Mouse (Mus musculus): ENCODE data around the gene Lrp8. TPM values are rescaled to one million over a fixed set of nuclear protein-coding genes. Genes with fewer than 3 reads are reported as not detected.

Lrp8 gene
- total and polyA plus RNA-seq, 3 experiments, result 25.2 to 33.2 TPM; not detected in 1

- Histone ChIP-seq H3K4me1 (ENCODE audit: control insufficient read depth in 1 of 2, insufficient read depth in 2 of 2, low read length in 2 of 2) (peaks cover 23 to 36% of the 10 kb centered on the region in 2 experiments), H3K27me3 (ENCODE audit: control insufficient read depth in 1 of 2, insufficient read depth in 2 of 2, low read length in 2 of 2) (no peaks in the 10 kb centered on the region), H3K9ac (ENCODE audit: control insufficient read depth, low read depth, low read length, poor library complexity, severe bottlenecking) (peak overlapping the region; percentile 76), H3K36me3 (ENCODE audit: control insufficient read depth in 1 of 2, insufficient read depth in 2 of 2, low read length in 2 of 2) (peaks cover 0 to 32% of the 10 kb centered on the region in 2 experiments; a peak in 2 of 4 replicates), H3K27ac (ENCODE audit: control insufficient read depth, low read depth, low read length) (peak overlapping the region; percentile 77), H3K4me3 (ENCODE audit: control insufficient read depth in 1 of 2, insufficient read depth in 1 of 2, low read depth in 2 of 2, low read length in 2 of 2) (peak overlapping the region; percentile 80 to 96), H3K79me2 (ENCODE audit: control insufficient read depth, insufficient read depth, low read length, poor library complexity) (peaks cover 3% of the 10 kb centered on the region; the same call in 1 of the 2 replicates), H3K9me3 (replicated peaks; ENCODE audit: insufficient read depth, low read length) (no peaks in the 10 kb centered on the region)
- DNase-seq (ENCODE audit: low read depth, low spot score), result no peak
- TF ChIP-seq TCF12 (IDR thresholded peaks at IDR 0.05; ENCODE audit: low read depth, low read length) (0 out of 2 replicates have a peak, but pooled peaks have one; percentile 0), RCOR1 (IDR thresholded peaks at IDR 0.05; ENCODE audit: low read depth, low read length) (no peak), ZKSCAN1 (IDR thresholded peaks at IDR 0.05; ENCODE audit: low read depth, low read length) (no peak), MXI1 (IDR thresholded peaks at IDR 0.05; ENCODE audit: low read depth, low read length) (no peak), ZMIZ1 (IDR thresholded peaks at IDR 0.05; ENCODE audit: low read depth, low read length) (no peak)
Measured at GRCm38 (mm10) chr4:107923803-107924194, 121.7 kb downstream of the Lrp8 start.

Other genes starting within 250 kb of the Lrp8 start
- not detected in 2 replicates for gene Dmrtb1, start 118.0 kb upstream of the Lrp8 start, total RNA-seq (2012; rRNA removed)
- gene Dmrtb1, start 118.0 kb upstream of the Lrp8 start, polyA plus RNA-seq (2012; ENCODE audit: insufficient read depth in 1 of 2, insufficient read length in 2 of 2, low read depth in 1 of 2, low replicate concordance in 2 of 2, missing spikeins in 1 of 2), result not detected
- gene Magoh, start 77.5 kb downstream of the Lrp8 start, total RNA-seq (2012; rRNA removed), result 265 and 276 TPM in 2 replicates
- 100 to 1,000 TPM in 1 of 2 experiments, not detected in 1; 207 TPM for gene Magoh, start 77.5 kb downstream of the Lrp8 start, polyA plus RNA-seq (2012; ENCODE audit: insufficient read depth in 1 of 2, insufficient read length in 2 of 2, low read depth in 1 of 2, low replicate concordance in 2 of 2, missing spikeins in 1 of 2)
- gene 0610037L13Rik, start 87.6 kb downstream of the Lrp8 start, total RNA-seq (2012; rRNA removed), result 54.6 and 65.0 TPM in 2 replicates
- 10 to 100 TPM in 1 of 2 experiments, not detected in 1; 35.5 TPM for gene 0610037L13Rik, start 87.6 kb downstream of the Lrp8 start, polyA plus RNA-seq (2012; ENCODE audit: insufficient read depth in 1 of 2, insufficient read length in 2 of 2, low read depth in 1 of 2, low replicate concordance in 2 of 2, missing spikeins in 1 of 2)
- gene Cpt2, start 121.3 kb downstream of the Lrp8 start, total RNA-seq (2012; rRNA removed), result 14.0 and 16.1 TPM in 2 replicates
- gene Cpt2, start 121.3 kb downstream of the Lrp8 start, polyA plus RNA-seq (2012; ENCODE audit: insufficient read depth in 1 of 2, insufficient read length in 2 of 2, low read depth in 1 of 2, low replicate concordance in 2 of 2, missing spikeins in 1 of 2), result 10 to 100 TPM in 1 of 2 experiments, not detected in 1; 37.6 TPM
- gene Slc1a7, start 166.1 kb downstream of the Lrp8 start, total RNA-seq (2012; rRNA removed), result not detected in 2 replicates
- under 1 TPM in 1 of 2 experiments, not detected in 1; 0.68 TPM for gene Slc1a7, start 166.1 kb downstream of the Lrp8 start, polyA plus RNA-seq (2012; ENCODE audit: insufficient read depth in 1 of 2, insufficient read length in 2 of 2, low read depth in 1 of 2, low replicate concordance in 2 of 2, missing spikeins in 1 of 2)